Mouse (Mus musculus): ENCODE results near the gene Tpp2.
"Not testable (repeated sequence)": the region's sequence is repeated elsewhere in the genome, so short reads cannot be mapped to it uniquely, and the experiment has no call there.

Tpp2 gene

GRCm38 (mm10) chr1:43933488-43934415, at the start of gene Tpp2:
Gene Tpp2 (plus strand): TSS chr1:43933647.
- peak; percentile 98 for DNase-seq

- DNase-seq = not testable (repeated sequence)
Observed at GRCm38 (mm10) chr1:43888358-43888757, 45.1 kb upstream of the Tpp2 start.

DNA sequence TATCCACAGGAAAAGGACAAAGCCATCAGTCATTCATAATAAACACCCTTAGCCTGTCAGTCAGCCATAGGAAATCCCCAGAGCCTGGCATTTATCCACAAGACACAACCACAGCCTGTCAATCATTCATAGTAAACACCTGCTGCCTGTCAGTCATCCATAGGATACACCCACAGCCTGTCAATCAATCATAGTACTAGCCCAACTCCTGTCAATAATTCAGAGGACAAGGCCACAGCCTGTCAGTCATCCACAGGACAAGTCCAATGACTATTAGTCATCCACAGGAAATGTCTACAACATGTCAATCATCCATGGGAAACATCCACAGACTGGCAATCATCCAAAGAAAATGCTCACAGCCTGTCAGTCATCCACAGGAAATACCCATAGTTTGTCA, 37.7 kb upstream of the Tpp2 start:
- DNase-seq = no peak

- no peak for DNase-seq
Observed at GRCm38 (mm10) chr1:43897131-43897530, 36.3 kb upstream of the Tpp2 start.

DNA sequence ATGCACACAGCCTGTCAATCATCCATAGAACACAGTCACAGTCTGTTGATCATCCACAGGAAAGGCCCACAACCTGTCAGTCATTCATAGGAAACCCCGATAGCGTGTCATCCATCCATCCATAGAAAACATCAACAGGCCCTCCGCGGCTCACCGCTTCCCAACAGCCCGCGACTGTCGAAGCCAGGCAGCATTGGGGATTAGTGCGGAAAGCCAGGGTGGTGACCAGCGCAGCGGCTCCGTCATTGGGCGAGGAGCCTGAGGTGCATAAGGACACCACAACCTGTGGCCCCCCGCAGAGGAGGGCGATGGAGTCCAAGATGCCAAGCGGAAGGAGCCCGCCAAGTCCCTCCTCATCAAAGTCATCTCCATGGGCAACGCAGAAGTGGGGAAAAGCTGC, 35.5 kb upstream of the Tpp2 start:
- DNase-seq = no peak

DNA sequence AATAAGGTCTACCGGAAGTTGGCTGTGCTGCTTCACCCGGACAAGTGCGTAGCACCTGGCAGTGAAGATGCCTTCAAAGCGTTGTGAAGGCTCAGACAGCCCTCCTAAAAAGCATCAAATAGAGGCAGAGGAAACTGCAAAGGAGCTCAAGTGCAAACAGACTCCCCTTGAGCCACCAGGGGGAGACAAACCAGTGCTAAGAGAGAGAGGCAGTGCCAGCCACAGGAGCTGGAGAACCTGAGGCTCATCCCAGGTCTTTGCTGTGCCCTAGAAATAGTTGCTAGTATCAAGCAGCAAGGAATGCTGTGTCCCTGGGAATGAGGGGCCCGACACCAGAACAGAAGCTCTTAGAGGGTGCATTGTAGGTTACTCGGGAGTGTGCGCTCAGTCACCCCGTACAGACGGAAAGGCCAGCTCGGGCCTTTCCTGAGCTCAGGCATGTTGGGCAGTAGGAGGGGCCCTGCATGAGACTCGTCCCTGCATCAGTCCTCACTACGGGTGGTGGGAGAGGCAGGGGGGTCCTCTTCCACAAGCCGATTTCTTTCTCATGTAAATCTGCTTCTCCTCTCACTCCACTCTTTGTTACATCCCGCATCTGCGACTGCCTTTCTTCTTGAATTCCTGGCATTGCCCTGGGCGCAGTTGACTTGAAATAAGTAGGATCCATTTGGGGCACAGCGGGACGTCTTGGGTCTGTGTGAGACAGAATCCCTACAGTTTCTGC, 34.3 kb upstream of the Tpp2 start:
- DNase-seq = peak; percentile 71

DNA sequence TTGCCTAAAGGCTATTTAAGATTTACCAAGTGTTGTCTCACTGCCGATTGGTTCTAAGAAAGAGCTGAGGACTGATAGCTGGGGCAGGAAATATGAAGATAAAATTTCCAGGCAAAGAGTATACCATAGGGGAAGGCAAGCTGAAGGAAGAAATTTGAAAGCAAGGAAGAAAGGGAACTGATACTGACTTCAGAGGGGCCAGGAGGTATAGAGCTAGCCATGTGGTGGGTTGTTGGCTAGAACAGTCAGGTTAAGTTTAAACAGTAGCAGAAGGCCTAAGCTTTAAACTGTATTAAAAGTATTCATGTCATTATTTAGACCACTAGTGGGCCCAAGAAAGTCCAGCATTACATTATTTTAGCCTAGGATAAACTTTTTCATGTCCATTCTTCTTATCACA, 31.0 kb upstream of the Tpp2 start:
- no peak for DNase-seq

DNA sequence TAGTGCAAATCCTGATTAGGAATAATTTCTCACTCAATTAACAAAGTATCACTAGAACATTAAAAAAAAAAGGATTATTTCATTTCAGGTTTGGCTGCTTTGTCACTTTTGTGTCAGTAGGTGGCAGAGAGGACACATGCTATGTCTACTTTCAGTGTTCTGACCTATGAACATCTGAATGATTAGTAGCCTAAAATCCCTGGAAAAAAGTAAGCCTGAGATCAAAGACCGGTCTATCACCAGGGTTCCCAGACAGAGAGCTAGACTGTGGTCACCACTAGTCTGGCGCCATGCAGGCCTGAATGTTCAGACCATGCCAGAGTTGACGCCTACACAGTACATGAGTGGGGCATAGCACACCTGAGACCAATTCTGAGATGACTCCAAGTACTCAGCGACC, 30.6 kb upstream of the Tpp2 start:
- DNase-seq = peak; percentile 38

DNA sequence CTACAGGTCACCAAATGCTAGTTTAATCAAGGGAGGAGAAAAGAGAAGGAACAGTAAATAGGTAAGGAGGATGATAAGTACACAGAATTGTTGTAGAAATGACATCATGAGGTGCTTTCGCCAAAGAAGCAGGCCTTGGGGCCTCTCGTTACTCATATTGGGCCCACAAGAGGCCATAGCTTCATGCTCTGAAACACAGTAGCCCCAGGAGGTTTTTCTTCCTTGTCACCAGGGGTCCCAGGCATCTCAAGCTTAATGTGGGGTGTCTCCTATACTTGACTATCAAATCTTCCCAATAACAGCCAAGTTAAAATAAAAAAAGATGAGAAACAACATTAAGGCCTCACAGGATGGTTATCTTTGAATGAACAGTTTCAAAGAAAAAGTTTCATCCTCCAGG, 18.0 kb upstream of the Tpp2 start:
- DNase-seq = no peak

- DNase-seq = no peak
Observed at GRCm38 (mm10) chr1:43916854-43917253, 16.6 kb upstream of the Tpp2 start.

GRCm38 (mm10) chr1:43934416-43934810, 966 bp downstream of the Tpp2 start:
- no peak for DNase-seq

GRCm38 (mm10) chr1:43939310-43939709, 5.9 kb downstream of the Tpp2 start:
- DNase-seq = no peak

GRCm38 (mm10) chr1:43941476-43942217, 8.2 kb downstream of the Tpp2 start:
- no peak for DNase-seq

DNA sequence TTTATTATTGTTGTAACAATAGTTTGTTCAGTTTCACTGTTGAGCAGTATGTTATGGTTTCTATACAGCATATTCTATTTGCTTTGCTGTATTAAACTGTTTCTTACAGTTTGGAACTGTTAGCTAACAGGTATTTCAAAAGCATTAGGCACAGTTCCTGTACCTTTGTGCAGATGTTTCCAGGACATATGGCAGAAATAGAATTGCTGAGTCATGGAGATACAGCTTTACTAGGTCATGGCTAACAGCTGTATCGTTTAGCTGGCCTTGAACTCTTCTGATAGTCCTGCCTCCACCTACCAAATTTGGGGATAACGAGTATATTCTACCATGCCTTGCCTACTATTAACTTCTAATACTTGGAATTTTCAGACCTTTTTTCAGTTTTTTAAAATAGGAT, 9.4 kb downstream of the Tpp2 start:
- no peak for DNase-seq

DNA sequence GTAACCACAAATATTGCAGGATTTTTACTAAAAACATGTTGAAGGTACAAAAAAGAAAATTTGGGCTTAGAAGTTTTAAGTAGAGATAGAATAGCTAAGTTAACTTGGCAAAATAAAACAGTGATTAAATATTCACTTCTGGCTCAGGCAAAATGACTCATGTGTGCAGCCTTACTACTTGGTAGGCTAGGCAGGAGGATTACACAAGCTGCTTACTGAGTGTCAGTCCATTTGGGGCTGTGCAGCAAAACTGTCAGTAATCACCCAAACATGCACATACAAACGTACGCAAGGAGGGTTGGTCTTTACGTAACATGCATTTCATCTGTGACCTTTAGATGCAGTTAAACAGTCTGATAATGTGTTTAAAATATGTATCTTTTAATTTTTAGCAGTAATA, 20.2 kb downstream of the Tpp2 start:
- no peak for DNase-seq

GRCm38 (mm10) chr1:43964381-43964780, 30.9 kb downstream of the Tpp2 start:
- no peak for DNase-seq

DNA sequence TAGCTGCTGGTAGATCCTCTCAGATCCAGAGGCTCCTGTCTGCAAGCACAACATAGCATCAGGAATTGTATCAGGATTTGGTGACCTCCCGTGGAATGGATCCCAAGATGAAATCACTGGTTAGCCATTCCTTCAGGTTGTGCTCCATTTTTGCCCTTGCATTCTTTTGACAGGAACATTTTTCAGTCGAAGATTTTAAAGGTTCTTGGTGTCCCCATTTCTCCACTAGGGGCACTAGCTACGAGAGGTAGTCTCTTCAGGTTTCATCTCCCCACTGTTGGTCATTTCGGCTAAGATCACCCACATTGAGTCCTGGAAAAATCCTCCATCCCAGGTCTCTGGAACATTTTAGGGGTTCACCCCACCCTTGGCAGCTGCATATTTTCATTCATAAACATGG, 33.3 kb downstream of the Tpp2 start:
- DNase-seq = peak; percentile 19

DNA sequence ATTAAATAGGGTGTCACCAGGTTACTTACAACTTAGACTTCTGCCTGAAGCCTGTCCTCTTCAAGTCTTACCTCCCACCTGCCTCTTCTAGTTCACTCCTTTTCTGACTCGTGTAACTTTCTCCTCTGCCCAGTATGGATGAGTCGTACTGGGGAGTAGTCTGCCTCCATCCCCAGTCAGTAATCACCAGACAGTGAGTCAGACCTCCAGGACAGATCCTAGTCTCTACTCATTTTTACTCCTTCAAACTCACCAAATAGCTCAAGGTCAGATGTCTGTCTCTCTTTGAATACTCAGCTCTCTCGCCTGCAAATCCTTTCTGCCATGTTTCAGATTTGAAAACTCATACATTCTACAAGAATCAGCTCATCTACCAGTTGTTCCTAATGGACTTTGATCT, 35.9 kb downstream of the Tpp2 start:
- no peak for DNase-seq

GRCm38 (mm10) chr1:43971089-43971488, 37.6 kb downstream of the Tpp2 start:
- DNase-seq = no peak

GRCm38 (mm10) chr1:43996914-43997589, 63.6 kb downstream of the Tpp2 start:
- DNase-seq = no peak

GRCm38 (mm10) chr1:44004513-44004912, 71.1 kb downstream of the Tpp2 start:
- no peak for DNase-seq

DNA sequence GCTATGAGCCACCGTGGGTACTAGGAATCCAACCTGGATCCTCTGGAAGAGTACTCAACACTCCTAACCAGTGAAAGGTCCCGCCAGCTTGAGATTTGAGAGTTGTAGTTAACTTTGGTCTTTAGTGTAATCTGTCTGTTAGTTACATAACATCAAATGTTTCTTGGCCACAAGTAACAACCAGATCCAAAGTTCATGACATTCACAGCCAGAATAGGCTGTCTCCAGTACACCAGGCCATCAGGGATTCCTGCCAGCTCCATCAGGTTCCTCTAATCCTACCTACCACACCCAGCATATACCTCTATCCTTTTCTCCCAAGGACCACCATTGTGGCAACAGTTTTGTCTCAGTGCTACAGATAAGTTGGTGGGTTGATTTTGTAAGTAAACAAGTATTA, 82.1 kb downstream of the Tpp2 start:
- peak; percentile 68 for DNase-seq

DNA sequence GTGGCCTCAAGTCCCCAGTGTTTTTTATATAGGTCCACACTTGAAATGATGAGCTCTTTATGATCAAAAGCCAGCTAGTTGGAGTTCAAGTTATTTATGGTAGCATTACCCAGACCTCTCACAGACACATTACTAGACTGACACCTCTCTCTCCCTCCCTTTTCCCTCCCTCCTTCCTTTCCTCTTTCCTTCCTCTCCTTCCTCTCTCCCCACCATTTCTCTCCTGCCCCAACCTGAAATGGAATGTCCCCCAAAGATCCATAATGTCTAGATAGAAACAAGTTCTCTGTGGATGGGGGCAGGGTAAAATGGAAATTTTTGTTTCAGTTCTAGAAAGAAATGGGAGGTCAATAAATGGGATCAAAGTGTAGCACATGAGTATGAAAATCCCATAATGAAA, 86.5 kb downstream of the Tpp2 start, which contains the start of gene Mettl21c:
Gene Mettl21c (minus strand): TSS at position 101 of the 400 bp plus-strand sequence.
- DNase-seq = no peak
